18 mouse cellular contexts compared by ENCODE assay signal in genomic region chr3:65909454-65909853, GRCm38 (mm10).
"Had no signal": no experiment of that assay in that cellular context is flagged by ENCODE, and none has a peak within 500 bp of the region (broad histone marks: within the 10 kb centered on the region; RNA-seq: fewer than 3 reads in every experiment).

No protein-coding gene starts in this region.

- H3K27me3 ChIP-seq: liver, embryonic 13.5 days; liver, embryonic 15.5 days; neural tube, embryonic 12.5 days had no signal

- H3K36me3 ChIP-seq: liver, embryonic 13.5 days; liver, embryonic 15.5 days; midbrain, embryonic 12.5 days; neural tube, embryonic 12.5 days had no signal

- H3K9ac ChIP-seq: liver, embryonic 13.5 days; liver, embryonic 15.5 days; liver, postnatal 0 days; midbrain, embryonic 12.5 days; neural tube, embryonic 12.5 days had no signal

- DNase-seq: liver, embryonic 13.5 days; liver, postnatal 0 days; lung, adult 2 months; lung, postnatal 14 days; lung, postnatal 36 days; right cerebral cortex, adult 18-20 months; right cerebral cortex, postnatal 25 days; right cerebral cortex, postnatal 4 days; spleen, adult 18-20 months; thymus, adult 18-20 months; thymus, postnatal 14 days; thymus, postnatal 36 days had no signal

- H3K4me3 ChIP-seq: liver, embryonic 13.5 days; liver, embryonic 15.5 days; megakaryocyte, embryonic 14.5 days; midbrain, embryonic 12.5 days; neural tube, embryonic 12.5 days had no signal

- H3K4me2 ChIP-seq: liver, embryonic 13.5 days; liver, embryonic 15.5 days; midbrain, embryonic 12.5 days; neural tube, embryonic 12.5 days had no signal

- H3K27ac ChIP-seq: liver, embryonic 13.5 days; liver, embryonic 15.5 days; macrophage; midbrain, embryonic 12.5 days; neural tube, embryonic 12.5 days had no signal

- H3K4me1 ChIP-seq: midbrain, embryonic 12.5 days; neural tube, embryonic 12.5 days had no signal

- ATAC-seq: liver, postnatal 0 days; midbrain, embryonic 16.5 days had no signal

- H3K9me3 ChIP-seq: liver, embryonic 13.5 days; liver, embryonic 15.5 days; megakaryocyte, embryonic 14.5 days; midbrain, embryonic 12.5 days; neural tube, embryonic 12.5 days had no signal
